Mouse (Mus musculus) heart, adult 2 months (tissue): ENCODE measurements around the gene Mup19. TPM values are rescaled to one million over a fixed set of nuclear protein-coding genes. Genes with fewer than 3 reads are reported as not detected.
"Not testable (repeated sequence)": the region's sequence is repeated elsewhere in the genome, so short reads cannot be mapped to it uniquely, and the experiment has no call there.

Experiments
- DNase-seq, 2 experiments: peaks; one replicate each; pipeline ENCODE4 v3.0.0; 2021
- H3K27ac ChIP-seq: fragments of 200-600 bp; 2 replicates; pipeline ENCODE4 v1.8.1; 2022
- H3K27me3 ChIP-seq: fragments of 200-500 bp; 2 replicates; pipeline ENCODE4 v1.6.1; 2012; ENCODE audit warnings: mild to moderate bottlenecking, low read length, inconsistent platforms, mixed read lengths; ENCODE audit not compliant: control insufficient read depth, insufficient read depth
- H3K36me3 ChIP-seq: fragments of 200-500 bp; 2 replicates; pipeline ENCODE4 v1.6.1; 2012; ENCODE audit warnings: low read length, inconsistent platforms; ENCODE audit not compliant: control insufficient read depth, insufficient read depth
- H3K4me1 ChIP-seq: fragments of 200-500 bp; 2 replicates; pipeline ENCODE4 v1.6.1; 2011; ENCODE audit warnings: low read length; ENCODE audit not compliant: control insufficient read depth, insufficient read depth
- H3K4me3 ChIP-seq: fragments of 200-600 bp; 2 replicates; pipeline ENCODE4 v1.8.1; 2022
- H3K79me2 ChIP-seq: fragments of 200-500 bp; replicated peaks from 2 replicates; pipeline ENCODE4 v1.6.1; 2012; ENCODE audit warnings: mild to moderate bottlenecking, inconsistent platforms, low read length, moderate library complexity, mixed read lengths; ENCODE audit not compliant: control insufficient read depth, insufficient read depth
- H3K9ac ChIP-seq: fragments of 200-500 bp; 2 replicates; pipeline ENCODE4 v1.6.1; 2012; ENCODE audit warnings: low read depth, mild to moderate bottlenecking, control low read depth, inconsistent platforms, low read length, mixed read lengths
- CTCF ChIP-seq: fragments of 200-600 bp; IDR thresholded peaks from 2 replicates; pipeline ENCODE4 v1.8.1; 2022; ENCODE audit warnings: antibody characterized with exemption, mild to moderate bottlenecking, moderate library complexity
- EP300 ChIP-seq: fragments of 200-500 bp; IDR thresholded peaks from 2 replicates; pipeline ENCODE4 v1.6.1; 2011; ENCODE audit warnings: low read depth, low read length, control low read depth; ENCODE audit not compliant: insufficient read depth
- POLR2A ChIP-seq: fragments of 200-500 bp; IDR thresholded peaks from 2 replicates; pipeline ENCODE4 v1.6.1; 2011; ENCODE audit warnings: mild to moderate bottlenecking, low read depth, low read length, control low read depth; ENCODE audit not compliant: insufficient read depth
- WGBS: fragments of 180-500 bp; shearing (Covaris S2); methylation state at CpG from one replicate; pipeline ENCODE4 v1.1.7; 2018; 5-methylcytosine and 5-hydroxymethylcytosine counted together
- intact Hi-C: fragments of 180-260 bp; cut with DNase I; formaldehyde crosslinking; loops from one replicate; pipeline ENCODE4 v1.15.1; 2025
- long read RNA-seq: library from polyadenylated mRNA; stranded (forward); transcript quantifications from one replicate; pipeline ENCODE4 v2.0.0, GENCODE M21; 2021
- polyA plus RNA-seq: library from polyadenylated mRNA; depleted of rRNA; stranded (reverse); fragments of >200 nt; gene quantifications from 2 replicates; pipeline ENCODE4 v1.2.3, GENCODE M21; 2012; rRNA removed
- total RNA-seq, 2 experiments: library from RNA; stranded (reverse); gene quantifications; 2 replicates each; pipeline ENCODE4 v1.2.3; 2021

Gene Mup19
- total RNA-seq, result not detected
- not detected in 2 replicates for polyA plus RNA-seq
- long read RNA-seq, result 0 reads

- H3K27ac ChIP-seq, H3K27me3 ChIP-seq, H3K4me3 ChIP-seq, H3K79me2 ChIP-seq, H3K36me3 ChIP-seq, H3K9ac ChIP-seq, H3K4me1 ChIP-seq, intact Hi-C loops, DNase-seq: not testable (repeated sequence)
- 82% methylated on average over 1 of the region's 5 CpGs for WGBS
These were observed at the start of gene Mup19 for GRCm38 (mm10) chr4:61782169-61782568. Gene Mup19, minus strand, starts transcription at chr4:61782269.

- H3K27ac ChIP-seq, result no peak overlapping the region
- no peaks in the 10 kb centered on the region for H3K79me2 ChIP-seq
- H3K9ac ChIP-seq, result no peak overlapping the region
- no peak overlapping the region for H3K4me3 ChIP-seq
- H3K27me3 ChIP-seq, result no peaks in the 10 kb centered on the region
- DNase-seq, result no peak
- intact Hi-C loops, result no loop called here
- TF ChIP-seq POLR2A (no peak), EP300 (no peak), CTCF (no peak)
- no peaks in the 10 kb centered on the region for H3K36me3 ChIP-seq
- H3K4me1 ChIP-seq, result no peaks in the 10 kb centered on the region
- 60% methylated on average over 4 of the region's 4 CpGs for whole genome bisulfite sequencing
These were observed 47.1 kb upstream of the Mup19 start for GRCm38 (mm10) chr4:61829211-61829610.

- no peak overlapping the region for H3K4me3 ChIP-seq
- no peak overlapping the region for H3K9ac ChIP-seq
- TF ChIP-seq EP300, result no peak
- TF ChIP-seq CTCF, result no peak
- TF ChIP-seq POLR2A, result no peak
- no peaks in the 10 kb centered on the region for H3K36me3 ChIP-seq
- 90% methylated on average over 15 of the region's 15 CpGs for WGBS
- H3K27me3 ChIP-seq, result no peaks in the 10 kb centered on the region
- no peak overlapping the region for H3K27ac ChIP-seq
- H3K79me2 ChIP-seq, result no peaks in the 10 kb centered on the region
- H3K4me1 ChIP-seq, result no peaks in the 10 kb centered on the region
- intact Hi-C loops, result no loop called here
- no peak for DNase-seq
These were observed 41.1 kb upstream of the Mup19 start for GRCm38 (mm10) chr4:61823185-61823584.

- H3K79me2 ChIP-seq, intact Hi-C loops, H3K27me3 ChIP-seq, H3K36me3 ChIP-seq, H3K4me3 ChIP-seq, DNase-seq, H3K9ac ChIP-seq, H3K27ac ChIP-seq, H3K4me1 ChIP-seq: not testable (repeated sequence)
- WGBS, result 91% methylated on average over 9 of the region's 9 CpGs
These were observed 40.5 kb upstream of the Mup19 start for GRCm38 (mm10) chr4:61822541-61822940.

- Histone ChIP-seq H3K4me3 (no peak overlapping the region), H3K79me2 (no peaks in the 10 kb centered on the region), H3K4me1 (no peaks in the 10 kb centered on the region), H3K27me3 (no peaks in the 10 kb centered on the region), H3K9ac (no peak overlapping the region), H3K27ac (no peak overlapping the region), H3K36me3 (no peaks in the 10 kb centered on the region)
- TF ChIP-seq POLR2A (no peak), CTCF (no peak), EP300 (no peak)
- intact Hi-C loops, result no loop called here
- DNase-seq, result no peak
- WGBS, result 24% methylated on average over 2 of the region's 2 CpGs
These were observed 33.5 kb upstream of the Mup19 start for GRCm38 (mm10) chr4:61815602-61816001.

GRCm38 (mm10) chr4:61813435-61813834 lies 31.4 kb upstream of the Mup19 start:
- Histone ChIP-seq H3K36me3 (no peaks in the 10 kb centered on the region), H3K79me2 (no peaks in the 10 kb centered on the region), H3K9ac (no peak overlapping the region), H3K27ac (no peak overlapping the region), H3K4me1 (no peaks in the 10 kb centered on the region), H3K4me3 (no peak overlapping the region), H3K27me3 (no peaks in the 10 kb centered on the region)
- intact Hi-C loops, result no loop called here
- TF ChIP-seq CTCF (no peak), POLR2A (no peak), EP300 (no peak)
- DNase-seq, result no peak

- H3K36me3 ChIP-seq, H3K27me3 ChIP-seq, H3K27ac ChIP-seq, H3K9ac ChIP-seq, H3K4me3 ChIP-seq, DNase-seq, H3K79me2 ChIP-seq, H3K4me1 ChIP-seq, intact Hi-C loops: not testable (repeated sequence)
- WGBS, result 16% methylated on average over 2 of the region's 2 CpGs
- TF ChIP-seq CTCF, result peak; percentile 83
These were observed 29.1 kb upstream of the Mup19 start for GRCm38 (mm10) chr4:61811193-61811592.

GRCm38 (mm10) chr4:61808926-61809325 lies 26.9 kb upstream of the Mup19 start:
- H3K4me3 ChIP-seq, H3K36me3 ChIP-seq, intact Hi-C loops, DNase-seq, H3K4me1 ChIP-seq, H3K27me3 ChIP-seq, H3K9ac ChIP-seq, H3K79me2 ChIP-seq, H3K27ac ChIP-seq: not testable (repeated sequence)
- WGBS, result 75% methylated on average over 3 of the region's 3 CpGs

- H3K27me3 ChIP-seq, H3K4me1 ChIP-seq, H3K9ac ChIP-seq, intact Hi-C loops, DNase-seq, H3K79me2 ChIP-seq, H3K27ac ChIP-seq, H3K36me3 ChIP-seq, H3K4me3 ChIP-seq: not testable (repeated sequence)
- WGBS, result 82% methylated on average over 1 of the region's 1 CpGs
These were observed 7.6 kb upstream of the Mup19 start for GRCm38 (mm10) chr4:61789699-61790098.

GRCm38 (mm10) chr4:61784231-61784630 lies 2.2 kb upstream of the Mup19 start:
- H3K36me3 ChIP-seq, H3K79me2 ChIP-seq, H3K9ac ChIP-seq, DNase-seq, intact Hi-C loops, H3K27me3 ChIP-seq, H3K4me3 ChIP-seq, H3K27ac ChIP-seq, H3K4me1 ChIP-seq: not testable (repeated sequence)
- 81% methylated on average over 1 of the region's 1 CpGs for WGBS
